Mouse (Mus musculus): Measurements from ENCODE around the gene Agtr1b. TPM values are rescaled to one million over a fixed set of nuclear protein-coding genes. Genes with fewer than 3 reads are reported as not detected.

Agtr1b gene
- total RNA-seq (2021), result not detected

GRCm38 (mm10) chr3:20366558-20367522, at the start of gene Agtr1b:
TSS of gene Agtr1b (minus strand) at chr3:20367177.
- no peak for DNase-seq (ENCODE audit: low spot score)
- intact Hi-C loops (cut with DNase I), result no loop called here

GRCm38 (mm10) chr3:20353598-20353997, 13.4 kb downstream of the Agtr1b start:
- intact Hi-C loops (cut with DNase I), result no loop called here
- DNase-seq (ENCODE audit: low spot score), result no peak

- DNase-seq (ENCODE audit: low spot score), result no peak
- intact Hi-C loops (cut with DNase I), result no loop called here
These were observed 18.8 kb downstream of the Agtr1b start for GRCm38 (mm10) chr3:20348206-20348605.

GRCm38 (mm10) chr3:20340402-20340801, 26.6 kb downstream of the Agtr1b start:
- intact Hi-C loops (cut with DNase I), result no loop called here
- DNase-seq (ENCODE audit: low spot score), result no peak

GRCm38 (mm10) chr3:20334681-20335080, 32.3 kb downstream of the Agtr1b start:
- intact Hi-C loops (cut with DNase I), result no loop called here
- no peak for DNase-seq (ENCODE audit: low spot score)

- DNase-seq (ENCODE audit: low spot score), result no peak
- intact Hi-C loops (cut with DNase I), result no loop called here
These were observed 49.7 kb downstream of the Agtr1b start for GRCm38 (mm10) chr3:20317233-20317632.

- intact Hi-C loops (cut with DNase I), result no loop called here
- DNase-seq (ENCODE audit: low spot score), result no peak
These were observed 57.8 kb downstream of the Agtr1b start for GRCm38 (mm10) chr3:20309142-20309541.

- intact Hi-C loops (cut with DNase I), result no loop called here
- no peak for DNase-seq (ENCODE audit: low spot score)
These were observed 59.7 kb downstream of the Agtr1b start for GRCm38 (mm10) chr3:20307256-20307655.

- intact Hi-C loops (cut with DNase I), result no loop called here
- DNase-seq (ENCODE audit: low spot score), result peak; percentile 11
These were observed 62.1 kb downstream of the Agtr1b start for GRCm38 (mm10) chr3:20304758-20305352.

- DNase-seq (ENCODE audit: low spot score), result no peak
- intact Hi-C loops (cut with DNase I), result no loop called here
These were observed 71.4 kb downstream of the Agtr1b start for GRCm38 (mm10) chr3:20295546-20295945.

GRCm38 (mm10) chr3:20294542-20295348, 72.2 kb downstream of the Agtr1b start:
- DNase-seq (ENCODE audit: low spot score), result no peak
- intact Hi-C loops (cut with DNase I), result no loop called here

- DNase-seq (ENCODE audit: low spot score), result no peak
- intact Hi-C loops (cut with DNase I), result no loop called here
These were observed 75.6 kb downstream of the Agtr1b start for GRCm38 (mm10) chr3:20291370-20291769.

GRCm38 (mm10) chr3:20288761-20289160, 78.2 kb downstream of the Agtr1b start:
- intact Hi-C loops (cut with DNase I), result no loop called here

GRCm38 (mm10) chr3:20281796-20282195, 85.2 kb downstream of the Agtr1b start:
- intact Hi-C loops (cut with DNase I), result no loop called here

More at GRCm38 (mm10) chr3:20288761-20289160, 78.2 kb downstream of the Agtr1b start:
- no peak for DNase-seq (ENCODE audit: low spot score)

GRCm38 (mm10) chr3:20275633-20276032, 91.3 kb downstream of the Agtr1b start, which contains the start of gene Cpb1:
TSS of gene Cpb1 (minus strand) at chr3:20275733.
- intact Hi-C loops (cut with DNase I), result no loop called here
- DNase-seq (ENCODE audit: low spot score), result no peak

More at GRCm38 (mm10) chr3:20281796-20282195, 85.2 kb downstream of the Agtr1b start:
- no peak for DNase-seq (ENCODE audit: low spot score)

Other genes starting within 250 kb of the Agtr1b start
- gene Gyg, start 211.9 kb downstream of the Agtr1b start, total RNA-seq (2021), result 100 to 1,000 TPM; 145 to 158 TPM
- 1 to 10 TPM; 1.4 TPM for gene Cpa3, start 125.0 kb downstream of the Agtr1b start, total RNA-seq (2021)
- not detected for gene Cpb1, start 91.4 kb downstream of the Agtr1b start, total RNA-seq (2021)

Measured in heart, postnatal 25 days (tissue).